Mouse (Mus musculus) layer of hippocampus, adult 11-12 months (tissue): Measurements from ENCODE around the gene Cadm1.

Experiments used
- DNase-seq: peaks from one replicate; pipeline ENCODE4 v3.0.0; 2022; ENCODE audit warnings: low spot score

The Cadm1 gene

GRCm38 (mm10) chr9:47739276-47739675 lies 209.3 kb downstream of the Cadm1 start:
- DNase-seq: no peak

- DNase-seq: no peak
Measured at GRCm38 (mm10) chr9:47741751-47742150, 211.8 kb downstream of the Cadm1 start.

GRCm38 (mm10) chr9:47744916-47745315 lies 214.9 kb downstream of the Cadm1 start:
- no peak for DNase-seq

GRCm38 (mm10) chr9:47745716-47746115 lies 215.7 kb downstream of the Cadm1 start:
- DNase-seq: no peak

GRCm38 (mm10) chr9:47749160-47749559 lies 219.2 kb downstream of the Cadm1 start:
- no peak for DNase-seq

GRCm38 (mm10) chr9:47752516-47752915 lies 222.5 kb downstream of the Cadm1 start:
- no peak for DNase-seq

- no peak for DNase-seq
Measured at GRCm38 (mm10) chr9:47753127-47753526, 223.2 kb downstream of the Cadm1 start.

- peak; percentile 71 for DNase-seq
Measured at GRCm38 (mm10) chr9:47755119-47755518, 225.1 kb downstream of the Cadm1 start.

GRCm38 (mm10) chr9:47757798-47758197 lies 227.8 kb downstream of the Cadm1 start:
- DNase-seq: no peak

GRCm38 (mm10) chr9:47758320-47758719 lies 228.3 kb downstream of the Cadm1 start:
- DNase-seq: no peak

GRCm38 (mm10) chr9:47759807-47760206 lies 229.8 kb downstream of the Cadm1 start:
- no peak for DNase-seq

GRCm38 (mm10) chr9:47761601-47762000 lies 231.6 kb downstream of the Cadm1 start:
- no peak for DNase-seq

- no peak for DNase-seq
Measured at GRCm38 (mm10) chr9:47762913-47763312, 232.9 kb downstream of the Cadm1 start.

GRCm38 (mm10) chr9:47764920-47765319 lies 234.9 kb downstream of the Cadm1 start:
- no peak for DNase-seq

- DNase-seq: no peak
Measured at GRCm38 (mm10) chr9:47765323-47765722, 235.3 kb downstream of the Cadm1 start.

- DNase-seq: no peak
Measured at GRCm38 (mm10) chr9:47766342-47766741, 236.4 kb downstream of the Cadm1 start.

GRCm38 (mm10) chr9:47770836-47771235 lies 240.9 kb downstream of the Cadm1 start:
- DNase-seq: no peak

- DNase-seq: no peak
Measured at GRCm38 (mm10) chr9:47771953-47772352, 242.0 kb downstream of the Cadm1 start.

- DNase-seq: no peak
Measured at GRCm38 (mm10) chr9:47772750-47773149, 242.8 kb downstream of the Cadm1 start.

GRCm38 (mm10) chr9:47776941-47777919 lies 247.3 kb downstream of the Cadm1 start:
- DNase-seq: no peak

- DNase-seq: no peak
Measured at GRCm38 (mm10) chr9:47778438-47778837, 248.5 kb downstream of the Cadm1 start.

GRCm38 (mm10) chr9:47779291-47779690 lies 249.3 kb downstream of the Cadm1 start:
- no peak for DNase-seq

GRCm38 (mm10) chr9:47786642-47787041 lies 256.7 kb downstream of the Cadm1 start:
- no peak for DNase-seq

- no peak for DNase-seq
Measured at GRCm38 (mm10) chr9:47798478-47798877, 268.5 kb downstream of the Cadm1 start.
